Mouse (Mus musculus): ENCODE data around the gene Gadd45gip1.
"Not testable (repeated sequence)": the region's sequence is repeated elsewhere in the genome, so short reads cannot be mapped to it uniquely, and the experiment has no call there.

Gene Gadd45gip1

DNA sequence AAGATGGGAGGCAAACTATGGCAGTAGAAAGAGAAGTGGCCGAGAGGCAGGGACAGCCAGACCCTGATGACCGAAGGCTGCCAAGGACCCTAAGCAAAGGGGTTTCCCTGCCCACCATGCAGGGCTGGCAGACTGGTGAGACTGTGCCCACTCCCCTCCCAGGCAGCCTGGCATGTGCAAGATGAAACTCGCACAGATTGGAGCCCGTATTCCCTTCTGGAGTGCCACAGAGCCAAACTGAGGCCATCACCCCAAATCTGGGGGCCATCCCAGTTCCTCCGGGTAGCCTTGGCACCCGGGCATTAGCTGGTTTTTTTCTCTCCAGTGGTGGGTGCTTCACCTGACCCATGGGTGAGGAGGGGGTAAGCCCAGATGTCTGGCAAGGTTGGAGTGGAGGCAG is 33.4 kb upstream of the Gadd45gip1 start:
- no peak for DNase-seq

GRCm38 (mm10) chr8:84798446-84799135 is 32.7 kb upstream of the Gadd45gip1 start:
- DNase-seq, result no peak

GRCm38 (mm10) chr8:84799136-84799931 is 32.0 kb upstream of the Gadd45gip1 start:
- DNase-seq, result peak; percentile 74

DNA sequence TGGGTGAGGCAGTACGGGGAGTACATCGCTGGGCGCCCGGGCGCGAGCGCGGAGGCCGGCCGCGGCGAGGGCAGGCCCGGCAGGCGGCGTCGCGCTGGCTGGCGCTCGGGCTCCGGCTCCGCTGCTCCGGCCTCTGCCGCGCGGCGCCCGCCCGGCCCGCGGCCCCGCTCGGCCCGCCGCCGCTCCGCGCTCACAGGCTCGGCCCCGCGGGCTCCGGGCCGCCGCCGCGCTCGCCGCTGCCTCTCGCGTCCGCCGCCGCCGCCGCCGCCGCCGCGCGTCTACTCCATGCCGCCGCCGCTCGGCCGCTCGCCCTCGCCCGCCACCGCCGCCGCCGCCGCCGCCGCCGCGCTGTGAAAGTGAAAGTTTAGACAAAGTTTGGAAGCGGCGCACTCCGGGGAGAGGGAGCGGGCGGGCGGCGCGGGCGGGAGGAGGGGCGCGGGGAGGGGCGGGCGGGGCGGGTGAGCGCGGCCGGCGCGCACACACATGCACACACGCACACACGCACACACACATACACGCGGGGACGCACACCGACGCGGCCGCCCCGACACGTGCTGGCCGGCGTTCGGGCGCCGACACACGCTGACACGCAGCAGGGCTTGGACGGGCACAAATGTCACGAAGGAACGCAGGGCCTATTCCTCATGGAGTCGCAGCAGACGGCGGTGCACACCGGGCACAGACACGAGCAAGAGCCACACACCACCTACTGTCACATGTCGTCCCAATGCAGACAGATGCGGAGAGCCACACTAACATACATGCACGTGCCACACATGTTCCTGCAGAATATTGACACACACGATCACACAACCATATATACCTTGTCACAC is 31.1 kb upstream of the Gadd45gip1 start, which contains the start of gene Nfix:
TSS of gene Nfix (minus strand) at position 346 of the 833 bp plus-strand sequence.
- DNase-seq, result peak; percentile 82

GRCm38 (mm10) chr8:84806031-84806430 is 25.3 kb upstream of the Gadd45gip1 start:
- DNase-seq, result no peak

GRCm38 (mm10) chr8:84809109-84809940 is 22.0 kb upstream of the Gadd45gip1 start:
- no peak for DNase-seq

- no peak for DNase-seq
Observed at GRCm38 (mm10) chr8:84809941-84810280, 21.4 kb upstream of the Gadd45gip1 start.

GRCm38 (mm10) chr8:84810896-84811295 is 20.4 kb upstream of the Gadd45gip1 start:
- peak; percentile 96 for DNase-seq

DNA sequence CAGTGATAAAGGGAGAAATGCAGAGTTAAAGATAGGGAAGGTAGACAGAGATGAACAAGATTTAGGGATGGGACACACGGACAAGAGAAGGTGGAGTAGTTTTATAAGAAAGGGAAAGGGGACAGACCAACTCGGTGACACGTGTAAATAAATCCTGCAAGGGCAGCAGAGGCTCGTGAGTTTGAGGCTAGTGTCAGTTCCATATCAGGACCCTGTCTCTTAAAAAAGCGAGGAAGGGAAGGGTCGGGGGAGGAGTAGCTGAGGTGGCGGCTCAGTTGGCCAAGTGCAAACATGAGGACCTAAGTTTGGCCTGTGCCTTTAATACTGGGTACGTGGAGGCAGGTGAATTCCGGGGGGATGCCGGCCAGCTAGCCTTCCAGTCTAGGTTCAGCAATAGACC is 20.0 kb upstream of the Gadd45gip1 start:
- DNase-seq, result no peak

GRCm38 (mm10) chr8:84813059-84813458 is 18.3 kb upstream of the Gadd45gip1 start:
- DNase-seq, result peak; percentile 91

DNA sequence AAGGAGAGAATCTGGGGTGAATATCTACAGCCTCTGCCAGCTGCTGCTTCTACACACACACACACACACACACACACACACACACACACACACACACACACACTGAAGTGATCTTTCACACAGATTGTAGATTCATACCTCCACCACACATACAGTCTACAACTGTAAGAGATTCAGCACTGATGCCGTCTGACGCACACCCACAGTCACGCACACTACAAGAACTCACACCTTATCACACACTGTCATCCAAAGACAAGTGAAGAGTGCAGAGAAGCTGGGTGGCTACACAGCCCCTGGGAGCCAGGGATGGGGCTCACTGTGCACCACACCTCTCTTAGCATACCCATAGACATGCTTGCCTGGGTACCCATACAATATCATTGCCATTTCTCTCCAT is 17.5 kb upstream of the Gadd45gip1 start:
- no peak for DNase-seq

DNA sequence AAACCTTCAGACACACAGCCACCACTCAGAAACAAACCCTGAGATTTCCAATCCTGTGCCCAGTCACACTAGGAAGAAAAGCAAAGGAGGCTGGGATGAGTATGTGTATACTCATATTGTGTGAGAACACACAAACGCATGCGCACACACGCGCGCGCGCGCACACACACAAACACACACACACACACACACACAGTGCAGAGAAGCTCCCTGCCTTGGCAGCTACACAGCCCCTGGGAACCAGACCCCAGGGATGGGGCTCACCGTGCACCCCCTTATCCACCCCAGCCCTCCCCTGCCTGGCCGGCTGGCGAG is 17.1 kb upstream of the Gadd45gip1 start:
- no peak for DNase-seq

GRCm38 (mm10) chr8:84814555-84815441 is 16.5 kb upstream of the Gadd45gip1 start:
- peak; percentile 36 for DNase-seq

- peak; percentile 98 for DNase-seq
Observed at GRCm38 (mm10) chr8:84815547-84815946, 15.8 kb upstream of the Gadd45gip1 start.

- no peak for DNase-seq
Observed at GRCm38 (mm10) chr8:84816117-84816516, 15.2 kb upstream of the Gadd45gip1 start.

DNA sequence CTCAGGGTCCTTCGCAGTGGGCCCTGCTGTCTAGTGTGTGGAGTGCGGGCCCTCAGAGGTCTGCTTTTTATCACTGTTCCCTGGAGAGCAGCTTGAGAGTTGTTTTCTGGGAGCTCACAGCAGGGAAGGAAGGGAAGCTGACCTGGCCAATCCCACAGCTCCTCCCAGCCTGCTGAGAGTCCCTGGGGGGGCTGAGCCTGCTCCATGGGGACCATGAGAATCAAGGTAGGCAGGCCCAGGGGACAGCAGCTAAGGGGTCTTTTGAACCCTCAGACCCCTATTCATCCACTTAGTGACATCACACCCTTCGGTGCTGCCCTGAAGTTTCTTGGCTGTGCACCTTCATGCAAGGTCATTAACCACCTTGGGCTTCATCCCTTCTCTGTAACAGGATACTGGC is 8.6 kb upstream of the Gadd45gip1 start, which contains the start of gene Dand5:
TSS of gene Dand5 (minus strand) at position 101 of the 400 bp plus-strand sequence.
- no peak for DNase-seq

DNA sequence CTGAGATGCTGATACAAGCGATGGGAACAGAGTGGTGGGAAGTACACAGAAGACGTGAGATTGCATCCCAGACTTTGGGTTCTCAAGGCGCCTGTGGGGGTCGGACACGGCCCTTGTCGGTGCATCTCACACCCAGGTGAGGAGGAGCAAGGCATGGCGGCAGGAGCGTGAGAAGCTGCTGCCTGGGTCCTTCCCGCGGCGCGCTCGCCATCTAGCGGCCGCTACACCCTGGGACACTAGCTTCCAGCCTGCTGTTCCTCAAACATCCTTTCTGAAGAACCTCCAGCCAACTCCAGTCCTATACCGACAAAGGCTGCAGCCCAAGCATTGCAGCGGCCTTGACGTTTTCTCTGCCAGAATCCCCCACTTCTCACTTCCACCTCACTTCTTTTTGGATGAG is 7.7 kb upstream of the Gadd45gip1 start:
- peak; percentile 70 for DNase-seq

DNA sequence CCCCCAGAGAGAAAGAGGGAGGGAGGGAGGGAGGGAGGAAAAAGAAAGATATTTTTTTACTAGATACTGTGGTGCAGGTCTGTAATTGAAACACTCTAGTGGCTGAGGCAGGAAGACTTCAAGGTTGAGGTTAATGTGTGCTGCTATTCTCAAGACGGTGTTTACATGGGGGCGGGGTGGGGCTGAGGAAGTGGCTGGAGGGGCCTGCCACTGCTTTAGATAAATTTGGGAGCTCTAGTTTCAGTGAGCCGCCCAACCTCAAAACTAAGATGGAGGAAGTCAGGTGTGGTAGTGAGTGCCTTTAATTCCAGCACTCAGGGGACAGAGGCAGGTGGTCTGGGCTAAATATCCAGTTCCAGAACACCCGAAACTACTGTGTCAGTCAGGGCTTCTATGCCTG is 5.7 kb upstream of the Gadd45gip1 start:
- no peak for DNase-seq

GRCm38 (mm10) chr8:84826518-84826917 is 4.8 kb upstream of the Gadd45gip1 start:
- not testable (repeated sequence) for DNase-seq

DNA sequence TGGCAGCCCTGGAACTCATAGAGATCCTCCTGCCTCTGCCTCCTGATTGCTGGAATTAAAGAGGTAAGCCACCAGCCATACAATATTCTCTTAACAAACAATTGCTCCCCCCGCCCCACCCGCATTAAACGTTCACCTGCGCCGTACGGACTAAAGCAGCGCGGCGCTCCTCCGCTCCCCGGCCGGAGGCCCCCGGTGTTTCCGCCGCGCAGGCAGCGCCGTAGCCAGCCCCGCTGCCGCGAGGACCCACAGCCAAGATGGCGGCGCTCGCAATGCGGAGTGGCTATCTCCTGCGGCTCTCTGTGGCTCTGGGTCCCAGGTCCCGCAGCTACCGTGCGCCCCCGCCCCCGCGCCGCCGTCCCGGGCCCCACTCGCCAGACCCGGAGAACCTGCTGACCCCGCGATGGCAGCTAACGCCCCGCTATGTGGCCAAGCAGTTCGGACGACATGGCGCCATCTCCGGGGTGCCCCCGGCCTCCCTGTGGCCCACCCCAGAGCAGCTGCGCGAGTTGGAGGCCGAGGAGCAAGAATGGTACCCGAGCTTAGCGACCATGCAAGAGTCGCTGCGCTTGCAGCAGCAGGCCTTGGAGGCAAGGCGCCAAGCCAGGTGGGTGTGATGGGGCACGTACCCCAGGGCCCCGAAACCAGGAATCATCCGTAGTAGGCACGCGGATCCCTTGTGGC is 854 bp downstream of the Gadd45gip1 start:
- DNase-seq, result peak; percentile 81
